Mouse (Mus musculus): ENCODE data around the gene Capn9. TPM values are rescaled to one million over a fixed set of nuclear protein-coding genes. Genes with fewer than 3 reads are reported as not detected.

Capn9 gene
- total RNA-seq, 1 experiment: not detected

DNA sequence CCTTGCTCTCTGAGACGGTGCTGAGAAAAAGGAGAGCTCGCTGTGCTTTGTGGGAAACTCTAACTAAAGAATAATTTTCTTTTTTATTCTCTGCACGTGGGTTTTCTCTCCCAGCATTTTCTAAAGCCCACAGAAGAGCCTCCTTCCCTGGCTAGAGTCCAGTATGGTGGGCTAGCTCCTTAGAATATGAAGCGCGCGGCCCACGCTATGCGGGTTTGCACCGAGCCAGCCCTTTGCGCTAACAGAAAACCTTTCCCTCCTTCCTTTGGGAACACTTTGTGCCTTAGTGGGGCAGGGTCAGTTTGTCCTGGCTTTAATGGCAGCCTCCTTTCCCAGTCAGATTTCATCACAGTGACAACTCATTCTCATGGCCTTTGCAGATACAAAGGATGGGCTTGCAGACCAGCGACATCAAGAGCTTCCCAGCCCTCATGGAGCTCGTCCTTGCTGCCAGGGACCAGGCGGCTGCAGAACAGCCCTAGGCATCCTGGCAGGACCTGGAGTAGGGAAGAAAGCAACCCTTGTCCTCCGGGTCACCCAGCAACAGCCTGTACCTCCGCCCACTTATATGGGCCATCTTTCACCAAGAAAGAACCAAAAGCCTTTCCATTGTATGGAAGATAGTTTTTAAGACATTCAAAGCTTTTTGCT, 24.8 kb upstream of the Capn9 start:
- Histone ChIP-seq H3K4me3 (ENCODE audit: insufficient read depth in 1 of 2, low read depth in 1 of 2, low read length in 2 of 2, poor library complexity in 1 of 2, severe bottlenecking in 1 of 2) (no peak overlapping the region), H3K27ac (ENCODE audit: insufficient read depth, low read depth, low read length, poor library complexity, severe bottlenecking) (no peak overlapping the region), H3K9me3 (ENCODE audit: control insufficient read depth, insufficient read depth, low read depth, low read length) (no peaks in the 10 kb centered on the region), H3K36me3 (ENCODE audit: control insufficient read depth, insufficient read depth, low read length, poor library complexity, severe bottlenecking) (peaks cover 39% of the 10 kb centered on the region), H3K9ac (ENCODE audit: insufficient read depth, low read depth, low read length, poor library complexity, severe bottlenecking) (no peak overlapping the region), H3K4me1 (ENCODE audit: control insufficient read depth in 2 of 2, insufficient read depth in 2 of 2, low read length in 2 of 2, poor library complexity in 1 of 2) (0 out of 4 replicates have a peak, but pooled peaks cover 0 to 2% of the 10 kb centered on the region in 2 experiments)
- in situ Hi-C loops (cut with MboI; ENCODE audit: low sequenced_read_pairs in 2 of 2, unreplicated experiment in 2 of 2): no loop called here
- DNase-seq (ENCODE audit: low read depth, low spot score): no peak
- no peak for TF ChIP-seq HCFC1 (IDR thresholded peaks at IDR 0.05; ENCODE audit: borderline replicate concordance, insufficient read depth, low read length)
- no peak for TF ChIP-seq MAFK (IDR thresholded peaks at IDR 0.05; ENCODE audit: insufficient read depth, low read depth, low read length)
- TF ChIP-seq ZC3H11A (IDR thresholded peaks at IDR 0.05; ENCODE audit: borderline replicate concordance, low read depth, low read length): no peak
- no peak for TF ChIP-seq ZNF384 (IDR thresholded peaks at IDR 0.05; ENCODE audit: low read depth, low read length)
- no peak for TF ChIP-seq CHD2 (IDR thresholded peaks at IDR 0.05; ENCODE audit: low read depth, low read length)

GRCm38 (mm10) chr8:124555113-124555750, 20.7 kb upstream of the Capn9 start:
- TF ChIP-seq MAFK (IDR thresholded peaks at IDR 0.05; ENCODE audit: insufficient read depth, low read depth, low read length) (no peak), ZNF384 (IDR thresholded peaks at IDR 0.05; ENCODE audit: low read depth, low read length) (no peak), ZC3H11A (IDR thresholded peaks at IDR 0.05; ENCODE audit: borderline replicate concordance, low read depth, low read length) (no peak), HCFC1 (IDR thresholded peaks at IDR 0.05; ENCODE audit: borderline replicate concordance, insufficient read depth, low read length) (no peak), CHD2 (IDR thresholded peaks at IDR 0.05; ENCODE audit: low read depth, low read length) (no peak)
- peaks cover 0 to 2% of the 10 kb centered on the region in 2 experiments; a peak in 1 of 4 replicates for H3K4me1 ChIP-seq (ENCODE audit: control insufficient read depth in 2 of 2, insufficient read depth in 2 of 2, low read length in 2 of 2, poor library complexity in 1 of 2)
- no peak overlapping the region; the same call in 1 of the 2 replicates for H3K27ac ChIP-seq (ENCODE audit: insufficient read depth, low read depth, low read length, poor library complexity, severe bottlenecking)
- DNase-seq (ENCODE audit: low read depth, low spot score): no peak
- H3K36me3 ChIP-seq (ENCODE audit: control insufficient read depth, insufficient read depth, low read length, poor library complexity, severe bottlenecking): peaks cover 18% of the 10 kb centered on the region
- in situ Hi-C loops (cut with MboI; ENCODE audit: low sequenced_read_pairs in 2 of 2, unreplicated experiment in 2 of 2): no loop called here
- no peak overlapping the region for H3K9ac ChIP-seq (ENCODE audit: insufficient read depth, low read depth, low read length, poor library complexity, severe bottlenecking)
- no peaks in the 10 kb centered on the region for H3K9me3 ChIP-seq (ENCODE audit: control insufficient read depth, insufficient read depth, low read depth, low read length)
- no peak overlapping the region for H3K4me3 ChIP-seq (ENCODE audit: insufficient read depth in 1 of 2, low read depth in 1 of 2, low read length in 2 of 2, poor library complexity in 1 of 2, severe bottlenecking in 1 of 2)

DNA sequence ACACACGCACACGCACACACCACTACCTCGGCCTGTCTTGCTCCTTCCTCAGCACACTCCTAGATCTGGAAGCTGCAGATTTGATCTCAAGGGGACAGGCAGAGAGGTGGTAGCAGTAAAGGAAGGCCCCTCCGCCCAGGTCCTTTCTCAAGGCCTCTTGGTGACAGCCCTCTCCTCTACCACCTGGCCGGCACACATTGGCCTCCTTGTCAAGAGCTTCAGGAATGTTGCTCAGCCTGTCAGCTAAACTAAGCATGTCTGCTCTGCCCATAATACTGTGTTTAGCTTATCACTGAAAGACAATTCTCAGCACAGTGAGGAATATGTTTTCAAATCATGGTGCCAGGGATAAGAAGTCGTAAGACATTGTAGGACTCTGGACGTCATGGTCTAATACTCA, 19.7 kb upstream of the Capn9 start:
- in situ Hi-C loops (cut with MboI; ENCODE audit: low sequenced_read_pairs in 2 of 2, unreplicated experiment in 2 of 2): no loop called here

DNA sequence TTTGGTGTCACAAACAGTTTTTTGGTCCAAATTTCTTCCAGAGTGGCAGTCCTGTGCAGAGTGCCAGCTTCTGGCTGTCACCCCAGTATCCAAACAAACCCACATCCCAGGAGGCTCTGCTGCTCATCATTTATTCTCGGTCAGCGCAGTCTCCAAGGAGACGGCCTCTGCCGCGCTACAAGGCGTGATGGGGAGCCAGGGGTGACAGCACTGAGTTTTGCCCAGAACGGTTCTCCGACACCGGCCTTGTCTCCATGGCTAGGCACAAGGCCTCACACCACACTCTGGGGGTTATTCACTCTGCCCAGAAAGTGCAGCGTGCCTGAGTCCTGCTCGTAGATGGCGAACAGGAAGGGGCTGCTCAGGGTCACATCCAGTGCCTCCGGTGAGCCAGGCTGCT, 19.3 kb upstream of the Capn9 start:
- in situ Hi-C loops (cut with MboI; ENCODE audit: low sequenced_read_pairs in 2 of 2, unreplicated experiment in 2 of 2): no loop called here
- Histone ChIP-seq H3K36me3 (ENCODE audit: control insufficient read depth, insufficient read depth, low read length, poor library complexity, severe bottlenecking) (peaks cover 7% of the 10 kb centered on the region; the same call in 1 of the 2 replicates), H3K9me3 (ENCODE audit: control insufficient read depth, insufficient read depth, low read depth, low read length) (no peaks in the 10 kb centered on the region), H3K4me1 (ENCODE audit: control insufficient read depth in 2 of 2, insufficient read depth in 2 of 2, low read length in 2 of 2, poor library complexity in 1 of 2) (peaks cover 0 to 2% of the 10 kb centered on the region in 2 experiments; a peak in 1 of 4 replicates), H3K9ac (ENCODE audit: insufficient read depth, low read depth, low read length, poor library complexity, severe bottlenecking) (no peak overlapping the region), H3K4me3 (ENCODE audit: insufficient read depth in 1 of 2, low read depth in 1 of 2, low read length in 2 of 2, poor library complexity in 1 of 2, severe bottlenecking in 1 of 2) (no peak overlapping the region), H3K27ac (ENCODE audit: insufficient read depth, low read depth, low read length, poor library complexity, severe bottlenecking) (no peak overlapping the region)
- no peak for TF ChIP-seq HCFC1 (IDR thresholded peaks at IDR 0.05; ENCODE audit: borderline replicate concordance, insufficient read depth, low read length)
- TF ChIP-seq ZNF384 (IDR thresholded peaks at IDR 0.05; ENCODE audit: low read depth, low read length): no peak
- DNase-seq (ENCODE audit: low read depth, low spot score): no peak

More for the DNA sequence above, 19.7 kb upstream of the Capn9 start:
- Histone ChIP-seq H3K4me3 (ENCODE audit: insufficient read depth in 1 of 2, low read depth in 1 of 2, low read length in 2 of 2, poor library complexity in 1 of 2, severe bottlenecking in 1 of 2) (no peak overlapping the region), H3K4me1 (ENCODE audit: control insufficient read depth in 2 of 2, insufficient read depth in 2 of 2, low read length in 2 of 2, poor library complexity in 1 of 2) (peaks cover 0 to 2% of the 10 kb centered on the region in 2 experiments; a peak in 1 of 4 replicates), H3K9ac (ENCODE audit: insufficient read depth, low read depth, low read length, poor library complexity, severe bottlenecking) (no peak overlapping the region), H3K27ac (ENCODE audit: insufficient read depth, low read depth, low read length, poor library complexity, severe bottlenecking) (no peak overlapping the region), H3K9me3 (ENCODE audit: control insufficient read depth, insufficient read depth, low read depth, low read length) (no peaks in the 10 kb centered on the region), H3K36me3 (ENCODE audit: control insufficient read depth, insufficient read depth, low read length, poor library complexity, severe bottlenecking) (peaks cover 11% of the 10 kb centered on the region; the same call in 1 of the 2 replicates)
- TF ChIP-seq HCFC1 (IDR thresholded peaks at IDR 0.05; ENCODE audit: borderline replicate concordance, insufficient read depth, low read length): no peak
- no peak for TF ChIP-seq MAFK (IDR thresholded peaks at IDR 0.05; ENCODE audit: insufficient read depth, low read depth, low read length)
- no peak for TF ChIP-seq ZNF384 (IDR thresholded peaks at IDR 0.05; ENCODE audit: low read depth, low read length)
- TF ChIP-seq ZC3H11A (IDR thresholded peaks at IDR 0.05; ENCODE audit: borderline replicate concordance, low read depth, low read length): no peak
- TF ChIP-seq CHD2 (IDR thresholded peaks at IDR 0.05; ENCODE audit: low read depth, low read length): no peak
- no peak for DNase-seq (ENCODE audit: low read depth, low spot score)

Data from ES-E14 (cell line).